Mouse (Mus musculus) common myeloid progenitor, adult 5-6 weeks (primary cell): ENCODE results near the gene Zfp969. TPM values are rescaled to one million over a fixed set of nuclear protein-coding genes. Genes with fewer than 3 reads are reported as not detected.
"Not testable (repeated sequence)": the region's sequence is repeated elsewhere in the genome, so short reads cannot be mapped to it uniquely, and the experiment has no call there.

Experiments used
- ATAC-seq: replicated peaks from 2 replicates; pipeline ENCODE4 v1.8.0; 2016; ENCODE audit warnings: low read depth, mild to moderate bottlenecking, moderate TSS enrichment, inconsistent platforms; ENCODE audit not compliant: poor library complexity, severe bottlenecking
- total RNA-seq: library from RNA; stranded (forward); fragments of 200-1000, 187-1606 nt; gene quantifications from 2 replicates; pipeline ENCODE4 v1.2.3, GENCODE M21; 2017

Gene Zfp969
- total RNA-seq: 26.4 TPM in 1 of 2 replicates, not detected in the other

DNA sequence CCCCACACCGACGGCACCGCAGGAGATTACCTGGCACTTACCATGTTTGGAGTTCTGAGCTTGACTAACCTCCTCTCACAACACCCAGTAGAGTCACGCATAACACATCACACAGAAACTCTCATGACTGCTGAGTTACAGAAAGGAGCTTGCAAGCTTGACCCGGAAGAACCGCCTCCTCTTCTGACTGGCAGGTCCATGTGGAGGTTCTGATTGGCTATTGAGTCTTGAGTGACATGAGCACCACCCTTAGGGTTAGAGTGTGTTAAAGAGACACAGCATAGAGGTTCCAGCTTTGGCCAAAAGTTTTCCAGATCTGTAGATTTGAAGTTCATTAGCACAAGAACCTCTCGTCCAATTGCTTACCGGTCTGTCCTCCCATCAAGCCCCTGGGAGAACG lies at the start of gene Zfp969:
Gene Zfp969 (minus strand): TSS at position 101 of the 400 bp plus-strand sequence.
- not testable (repeated sequence) for ATAC-seq

DNA sequence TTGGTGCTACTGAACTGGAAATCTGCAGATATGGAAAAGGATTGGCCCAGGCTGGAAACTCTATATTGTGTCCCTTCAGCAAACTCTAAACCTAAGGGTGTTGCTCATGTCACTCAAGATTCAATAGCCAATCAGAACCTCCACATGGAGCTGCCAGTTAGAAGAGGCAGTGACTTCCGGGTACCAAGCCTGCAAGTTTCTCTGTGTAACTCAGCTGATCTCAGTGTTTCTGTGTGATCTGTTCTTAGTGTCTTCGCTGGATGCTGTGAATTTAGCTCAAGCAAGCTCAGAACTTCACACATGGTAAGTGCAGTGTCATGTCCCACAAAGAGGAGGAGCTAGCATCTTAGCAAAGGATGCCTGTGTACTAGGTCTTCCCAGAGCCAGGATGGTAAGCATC lies 37.8 kb upstream of the Zfp969 start, which contains the start of gene Gm2007:
Gene Gm2007 (plus strand): TSS at position 301 of the 400 bp plus-strand sequence.
- ATAC-seq: not testable (repeated sequence)

DNA sequence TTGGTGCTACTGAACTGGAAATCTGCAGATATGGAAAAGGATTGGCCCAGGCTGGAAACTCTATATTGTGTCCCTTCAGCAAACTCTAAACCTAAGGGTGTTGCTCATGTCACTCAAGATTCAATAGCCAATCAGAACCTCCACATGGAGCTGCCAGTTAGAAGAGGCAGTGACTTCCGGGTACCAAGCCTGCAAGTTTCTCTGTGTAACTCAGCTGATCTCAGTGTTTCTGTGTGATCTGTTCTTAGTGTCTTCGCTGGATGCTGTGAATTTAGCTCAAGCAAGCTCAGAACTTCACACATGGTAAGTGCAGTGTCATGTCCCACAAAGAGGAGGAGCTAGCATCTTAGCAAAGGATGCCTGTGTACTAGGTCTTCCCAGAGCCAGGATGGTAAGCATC lies 59.8 kb downstream of the Zfp969 start, which contains the start of gene Gm11007:
Gene Gm11007 (plus strand): TSS at position 301 of the 400 bp plus-strand sequence.
- not testable (repeated sequence) for ATAC-seq

Other genes starting within 250 kb of the Zfp969 start
- gene Zfp965, start 233.7 kb downstream of the Zfp969 start, total RNA-seq: 14.6 and 21.5 TPM in 2 replicates
- gene Gm11007, start 59.7 kb downstream of the Zfp969 start, total RNA-seq: 0.05 TPM in 1 of 2 replicates, not detected in the other
- gene Gm2007, start 37.9 kb upstream of the Zfp969 start, total RNA-seq: 0.05 TPM in 1 of 2 replicates, not detected in the other
- 7.3 and 10.8 TPM in 2 replicates for gene Gm14288, start 97.4 kb upstream of the Zfp969 start, total RNA-seq
- 5.4 and 9.3 TPM in 2 replicates for gene Gm6710, start 165.6 kb upstream of the Zfp969 start, total RNA-seq
- gene Zfp966, start 227.5 kb upstream of the Zfp969 start, total RNA-seq: 17.1 and 23.0 TPM in 2 replicates